Mouse (Mus musculus) right cerebral cortex, adult 18-20 months (tissue): Measurements from ENCODE around the gene Rpl36a-ps1.
A peak's percentile ranks its signal among the peaks of the same experiment; 100 is the strongest.
"Not testable (repeated sequence)": the region's sequence is repeated elsewhere in the genome, so short reads cannot be mapped to it uniquely, and the experiment has no call there.

Experiments used
- DNase-seq: peaks from one replicate; pipeline ENCODE4 v3.0.0; 2022; ENCODE audit warnings: mixed read lengths

Gene Rpl36a-ps1

DNA sequence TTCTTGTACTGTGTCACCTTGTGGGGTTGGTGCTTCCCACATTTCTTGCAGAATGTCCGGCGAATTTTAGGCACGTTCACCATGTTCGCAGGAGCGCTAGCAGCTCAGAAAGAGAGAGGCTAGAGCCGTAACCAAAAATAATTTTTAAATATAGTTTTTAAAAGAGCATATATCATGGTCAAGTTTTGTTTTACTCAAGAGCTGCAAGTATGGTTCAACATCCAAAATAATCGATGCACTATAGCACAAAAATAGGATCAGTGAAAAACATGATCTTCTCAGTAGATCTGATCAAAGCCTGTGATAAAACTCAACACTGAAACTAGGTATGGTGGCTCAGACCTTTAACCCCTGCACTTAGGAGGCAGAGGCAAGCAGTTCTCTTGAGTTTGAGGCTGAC is at the start of gene Rpl36a-ps1:
Gene Rpl36a-ps1 (minus strand): TSS at position 101 of the 400 bp plus-strand sequence.
- no peak for DNase-seq

DNA sequence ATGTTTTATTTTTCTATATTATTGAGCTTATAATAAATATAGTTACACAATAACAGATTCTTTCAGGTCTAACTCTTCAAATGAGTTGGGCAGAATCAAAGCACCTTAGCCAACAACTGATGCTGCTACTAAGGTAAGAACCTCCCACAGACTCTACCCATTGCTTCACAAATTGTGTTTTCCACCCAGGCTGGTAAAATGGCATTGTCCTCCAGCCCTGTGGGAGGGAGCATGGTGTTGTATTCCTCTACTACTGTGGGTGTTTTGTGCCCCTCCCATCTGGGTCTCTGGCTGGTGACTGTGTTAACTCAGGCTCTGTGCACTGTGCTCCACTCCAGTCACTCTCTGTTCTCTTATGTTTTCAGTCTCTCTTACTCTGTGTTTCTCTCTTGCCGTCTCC is 49.4 kb upstream of the Rpl36a-ps1 start:
- DNase-seq, result no peak

DNA sequence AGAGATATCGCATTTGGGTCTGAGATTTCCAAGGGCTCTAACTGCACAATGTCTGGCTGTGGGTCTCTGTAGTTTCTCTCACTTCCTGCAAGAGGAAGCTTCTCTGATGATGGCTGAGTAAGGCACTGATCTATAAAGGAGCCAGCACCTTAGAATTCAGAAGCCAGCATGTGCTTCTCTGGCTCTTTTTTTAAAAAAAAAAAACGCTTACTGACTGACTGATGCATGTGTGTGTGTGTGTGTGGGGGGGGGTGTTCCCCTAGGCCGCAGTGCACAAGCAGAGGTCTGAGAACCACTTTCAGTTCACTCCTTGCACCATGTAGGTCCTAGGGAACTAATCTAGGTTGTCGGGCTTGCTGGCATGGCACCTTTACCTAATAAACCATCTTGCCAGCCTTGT is 47.3 kb upstream of the Rpl36a-ps1 start:
- DNase-seq, result no peak

DNA sequence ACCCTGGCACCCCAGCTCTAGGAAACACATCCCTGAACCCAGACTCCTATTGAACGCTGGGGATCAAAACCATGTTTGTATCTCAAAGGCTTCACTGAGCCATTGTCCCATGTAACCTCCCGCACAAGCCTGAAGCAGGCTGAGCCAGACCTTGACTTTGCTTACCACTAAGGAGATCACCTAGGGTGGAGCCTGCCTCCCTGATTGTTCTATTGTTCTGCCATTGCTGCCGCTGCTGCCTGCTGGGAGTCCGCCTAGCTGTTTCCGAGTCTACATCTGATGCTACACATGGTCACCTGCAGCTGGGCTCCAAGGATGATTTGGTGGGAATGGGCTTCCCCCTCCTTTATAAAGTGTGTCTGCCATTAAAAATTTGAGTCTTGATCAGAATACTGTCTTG is 45.2 kb upstream of the Rpl36a-ps1 start:
- DNase-seq, result not testable (repeated sequence)

DNA sequence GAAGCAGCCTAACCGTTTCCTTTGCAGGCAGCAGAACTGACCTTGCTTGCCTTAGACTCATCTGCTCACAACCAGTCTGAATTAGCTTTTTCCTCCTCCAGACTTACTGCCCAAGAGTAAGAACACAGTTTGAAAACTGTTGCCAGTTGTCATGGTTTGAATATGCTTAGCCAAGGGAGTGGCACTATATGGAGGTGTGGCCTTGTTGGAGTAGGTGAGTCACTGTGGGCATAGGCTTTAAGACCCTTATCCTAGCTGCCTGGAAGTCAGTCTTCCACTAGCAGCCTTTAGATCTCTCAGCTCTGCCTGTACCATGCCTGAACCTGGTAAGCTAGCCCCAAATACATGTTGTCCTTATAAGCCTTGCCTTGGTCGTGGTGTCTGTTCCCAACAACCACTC is 43.6 kb upstream of the Rpl36a-ps1 start:
- no peak for DNase-seq

DNA sequence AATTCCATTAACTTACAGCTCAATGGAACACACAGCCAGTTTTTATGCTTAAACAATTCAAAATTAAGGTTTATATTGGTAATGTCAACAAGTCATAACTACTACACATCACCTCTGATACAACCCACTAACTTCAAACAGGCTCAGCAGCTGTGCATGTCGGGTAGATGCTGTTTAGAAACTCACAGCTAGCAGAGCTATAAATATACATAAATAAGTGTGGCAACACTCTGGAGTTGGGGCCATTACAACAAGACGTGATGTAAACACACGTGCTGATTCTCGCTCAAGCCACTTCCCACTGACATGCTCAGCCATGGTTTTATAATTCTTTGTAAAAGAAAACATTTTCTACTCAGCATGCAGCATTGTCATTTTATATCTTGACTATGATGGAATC is 41.9 kb upstream of the Rpl36a-ps1 start:
- DNase-seq, result no peak

DNA sequence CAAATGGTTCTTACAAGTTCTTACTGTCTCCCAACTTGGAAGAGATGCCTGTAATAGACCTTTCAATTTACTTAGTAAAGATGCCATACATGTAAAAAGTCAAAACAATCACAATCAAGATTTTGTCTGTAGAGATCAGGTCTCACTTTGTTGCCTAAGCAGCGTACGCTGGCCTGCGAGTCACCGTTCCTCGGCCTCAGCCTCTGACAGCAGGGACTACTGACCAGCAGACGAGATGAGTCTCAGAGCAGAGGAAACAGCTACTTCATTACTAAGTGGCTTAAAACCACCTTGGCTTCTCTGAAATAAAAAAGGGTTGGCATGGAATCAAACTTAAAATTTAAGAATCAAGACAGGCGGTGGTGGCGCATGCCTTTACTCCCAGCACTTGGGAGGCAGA is 40.7 kb upstream of the Rpl36a-ps1 start:
- DNase-seq, result not testable (repeated sequence)

DNA sequence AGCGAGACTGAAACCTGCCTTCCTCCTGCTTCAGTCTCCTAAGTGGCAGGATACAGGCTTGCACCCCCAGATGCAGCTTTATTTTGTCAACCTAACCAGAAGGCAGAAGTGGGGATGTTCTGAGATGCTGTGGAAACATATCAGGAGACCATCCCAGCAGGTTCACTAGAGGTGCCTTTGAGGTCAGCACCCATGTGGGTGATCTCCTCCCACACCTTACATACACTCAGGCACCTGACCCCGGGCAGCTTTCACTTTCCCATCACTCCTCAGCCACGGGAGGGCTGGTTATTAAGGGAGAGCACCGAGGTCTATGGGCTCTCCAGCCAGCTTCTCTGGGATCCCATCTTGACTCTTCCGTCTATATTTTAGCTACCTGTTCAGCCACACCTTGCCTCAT is 38.5 kb upstream of the Rpl36a-ps1 start:
- no peak for DNase-seq

DNA sequence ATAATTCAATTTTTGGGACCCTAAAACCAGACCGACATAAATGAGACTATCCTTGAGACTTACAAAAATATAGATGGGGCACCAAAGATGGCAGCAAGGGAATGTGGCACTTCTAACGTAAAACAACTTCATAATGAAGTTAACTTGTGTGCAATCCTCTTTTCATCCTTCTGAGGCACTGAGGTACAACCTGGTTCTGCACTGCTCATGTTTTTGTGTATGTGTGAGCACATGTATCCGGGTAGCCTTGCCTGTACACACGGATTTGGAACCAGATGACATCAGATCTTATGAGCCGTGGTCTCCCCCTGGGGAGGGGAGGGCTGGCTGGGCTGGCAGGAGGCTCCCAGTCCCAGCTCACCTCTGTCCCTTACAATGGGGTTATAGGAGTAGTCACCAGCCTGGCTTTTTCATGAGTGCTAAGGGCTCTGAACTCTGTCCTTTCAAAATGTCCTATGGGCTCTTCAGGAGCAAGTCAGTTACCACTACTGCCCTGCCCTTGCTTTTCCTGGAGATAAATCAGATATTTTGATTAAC is 37.3 kb upstream of the Rpl36a-ps1 start:
- no peak for DNase-seq

DNA sequence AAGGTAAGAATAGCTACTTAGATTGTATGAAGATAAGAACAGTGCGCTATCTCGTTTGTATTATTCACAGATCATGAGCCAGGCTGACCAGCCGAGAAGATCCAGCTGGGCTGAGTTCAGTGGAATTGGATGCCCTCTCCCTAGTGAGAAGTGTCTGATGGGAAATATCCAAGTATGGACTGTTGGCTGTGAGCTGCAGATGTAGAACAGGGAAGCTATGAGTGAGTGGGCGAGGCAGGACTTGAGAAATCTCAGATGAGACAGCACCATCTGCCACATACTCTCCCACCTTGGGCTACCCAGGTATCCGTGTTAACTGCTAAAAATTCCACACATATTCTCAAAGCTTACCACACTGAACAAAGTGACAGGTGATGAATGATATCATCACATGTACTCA is 35.9 kb upstream of the Rpl36a-ps1 start:
- peak; percentile 29 for DNase-seq

DNA sequence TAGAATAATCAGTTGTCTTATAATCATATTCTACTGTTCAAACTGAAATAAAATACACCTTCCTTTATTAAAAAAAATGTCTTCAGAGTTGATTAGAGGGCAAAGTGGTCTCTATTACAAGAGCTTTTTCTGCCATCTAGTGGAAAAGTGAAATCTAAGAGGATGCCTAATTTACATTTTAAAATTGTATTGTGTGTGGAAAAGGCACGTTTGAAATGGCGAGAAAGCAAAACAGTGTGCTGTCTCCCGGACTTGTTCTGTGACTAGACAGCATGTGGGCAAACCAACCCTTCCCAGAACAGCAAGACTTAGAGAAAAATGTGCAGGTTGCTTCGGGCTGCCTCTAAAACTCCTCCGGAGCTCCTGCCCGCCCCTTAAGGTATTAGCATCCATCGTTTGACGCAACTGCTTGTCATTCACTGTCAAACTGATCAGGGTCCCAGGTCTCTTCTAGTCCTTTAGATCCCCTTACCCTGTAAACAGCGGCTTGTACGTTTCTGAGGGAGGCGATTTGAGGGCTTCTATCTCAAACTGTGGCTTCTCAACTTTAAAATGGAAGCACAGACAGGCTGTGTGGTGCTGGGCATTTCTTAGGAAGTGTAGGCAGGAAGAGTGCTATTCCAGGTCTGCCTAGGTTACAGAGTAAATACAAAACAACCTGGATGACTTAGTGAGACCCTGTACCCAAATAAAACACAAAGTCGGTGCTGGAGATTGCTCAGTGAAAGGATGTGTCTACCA is 28.4 kb upstream of the Rpl36a-ps1 start:
- no peak for DNase-seq

DNA sequence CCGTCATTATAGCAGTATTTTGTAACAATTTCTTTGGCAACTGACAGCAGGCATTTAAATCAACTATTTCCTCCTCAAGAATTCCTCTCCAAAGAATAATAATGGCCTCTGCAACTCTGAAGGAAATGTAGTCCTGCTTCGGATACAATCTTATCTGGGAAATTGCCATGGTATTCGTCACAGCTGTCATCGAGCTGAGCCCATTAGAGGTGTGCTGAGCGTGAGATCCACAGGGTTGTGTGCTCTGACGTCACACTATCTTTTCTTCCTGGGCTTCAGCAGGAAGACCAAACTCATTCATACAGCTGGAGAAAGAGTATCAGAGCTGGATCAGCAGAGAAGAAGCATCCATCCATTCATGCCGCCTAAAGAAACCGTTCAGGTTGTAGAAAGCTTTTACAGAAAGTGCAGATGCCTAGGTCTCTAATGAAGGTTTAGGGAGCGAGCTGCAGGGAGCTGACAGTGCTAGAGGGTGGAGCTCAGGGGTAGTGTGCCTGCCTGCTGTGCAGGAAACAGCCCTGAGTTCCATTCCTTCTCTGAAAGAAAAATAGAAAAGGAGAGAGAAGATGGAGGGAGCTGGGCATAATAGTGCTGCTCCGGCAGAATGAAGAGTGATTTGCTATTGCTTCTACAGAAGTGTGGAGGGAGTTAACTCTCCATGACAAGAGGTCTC is 25.2 kb upstream of the Rpl36a-ps1 start:
- DNase-seq, result no peak

DNA sequence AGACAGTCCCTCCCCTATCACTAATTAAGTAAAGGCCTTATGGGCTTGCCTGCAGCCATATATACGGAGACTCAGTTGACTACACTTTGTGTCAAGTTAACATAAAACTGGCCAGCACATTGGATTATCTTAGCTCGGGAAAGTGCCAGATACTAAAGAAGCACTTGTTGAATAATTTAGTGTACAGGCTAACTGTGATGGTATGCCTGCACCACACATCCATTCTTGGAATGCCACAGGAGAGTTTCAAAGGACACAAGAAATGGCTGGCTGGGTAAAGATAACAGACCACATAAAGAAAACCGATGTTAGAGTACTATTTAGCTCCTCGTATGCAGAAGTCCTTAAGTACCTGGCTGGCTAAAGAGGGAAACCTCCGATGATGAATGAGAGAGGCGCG is 24.6 kb upstream of the Rpl36a-ps1 start:
- no peak for DNase-seq

DNA sequence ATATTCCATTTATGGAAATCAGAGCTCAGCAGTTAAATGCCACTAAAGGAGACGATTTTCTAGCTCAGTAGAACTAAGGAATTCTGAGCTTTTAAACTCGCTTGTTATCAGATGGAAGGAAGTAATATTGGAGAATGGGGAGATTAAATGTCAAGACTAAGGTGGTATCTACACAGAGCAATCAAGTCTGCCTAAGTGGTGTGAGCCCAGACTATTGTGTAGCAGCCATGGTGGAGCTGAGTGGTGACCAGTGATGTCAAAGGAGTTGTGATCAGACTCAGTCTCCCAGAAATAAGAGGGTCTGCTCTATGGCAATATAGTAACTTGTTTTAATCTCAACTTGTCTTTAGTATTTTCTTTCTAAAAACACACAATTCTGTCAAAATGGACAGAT is 16.8 kb upstream of the Rpl36a-ps1 start:
- no peak for DNase-seq

DNA sequence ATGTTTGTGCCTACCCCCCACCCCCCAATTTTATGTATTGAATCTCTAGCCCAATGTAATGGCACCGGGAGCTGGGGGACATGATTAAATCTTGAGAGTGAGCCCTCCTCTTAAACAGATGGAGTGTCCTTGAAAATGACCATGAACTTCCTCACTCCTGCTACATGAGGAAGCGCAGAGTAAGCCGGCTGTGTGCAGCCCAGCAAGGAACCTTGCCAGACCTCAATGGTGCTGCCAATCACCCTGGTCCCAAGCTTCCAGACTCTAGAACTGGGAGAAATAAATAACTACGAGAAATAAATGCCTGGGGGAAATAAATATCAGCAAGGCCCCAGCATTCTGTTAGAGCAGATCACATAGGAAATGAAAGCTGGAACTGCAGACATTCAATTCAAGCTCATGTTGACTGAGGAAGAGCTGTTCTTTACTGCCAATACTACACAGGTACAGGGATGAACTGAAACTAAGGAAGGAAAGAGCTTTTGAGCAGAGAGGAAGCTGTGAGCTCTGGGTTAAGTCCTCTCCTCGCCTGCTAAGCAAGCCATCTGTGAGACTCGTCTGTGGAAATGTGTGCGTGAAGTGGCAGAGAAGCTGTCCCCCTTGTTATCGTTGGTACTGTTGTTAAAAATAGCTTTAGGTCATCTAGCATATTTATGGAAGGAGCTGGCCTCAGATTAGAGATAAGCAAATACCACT is 16.3 kb upstream of the Rpl36a-ps1 start:
- DNase-seq, result no peak

DNA sequence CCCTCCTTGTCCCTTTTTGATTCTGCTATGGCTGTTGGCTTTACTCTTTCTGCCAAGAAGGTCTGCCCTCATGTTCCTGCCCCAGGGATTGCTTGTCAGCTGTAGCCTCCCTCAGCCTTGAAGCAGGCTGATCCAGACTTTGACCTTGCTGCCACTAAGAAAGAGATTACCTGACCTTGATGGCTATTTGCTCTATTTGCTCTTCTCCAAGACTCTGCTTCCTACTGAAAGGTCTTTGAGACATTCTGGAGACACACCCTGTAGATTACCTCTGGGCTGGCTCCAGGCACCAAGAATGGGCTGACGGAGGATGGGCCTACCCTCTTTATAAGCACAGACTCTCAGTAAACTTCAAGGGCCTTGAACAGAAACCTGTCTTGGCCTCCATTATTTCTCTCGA is 1.6 kb downstream of the Rpl36a-ps1 start:
- DNase-seq, result no peak

DNA sequence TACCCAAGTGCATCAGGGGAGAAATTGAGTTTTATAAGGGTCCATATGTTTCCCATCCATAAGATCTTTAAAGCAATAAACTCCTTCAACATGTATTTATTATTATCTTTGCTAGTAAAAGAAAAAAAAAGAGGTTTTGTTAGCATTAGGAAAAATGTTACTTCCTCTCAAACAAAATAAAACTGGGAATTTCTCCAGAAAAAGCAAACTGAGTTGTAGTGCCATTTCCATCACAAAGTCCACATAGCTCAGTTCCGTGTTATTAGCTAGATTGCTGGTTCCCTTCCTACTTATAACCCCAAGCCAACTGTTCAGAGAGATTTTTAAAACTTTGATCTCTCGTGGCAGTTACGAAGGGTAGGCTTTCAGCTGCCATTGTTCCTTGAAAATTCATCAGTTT is 3.5 kb downstream of the Rpl36a-ps1 start:
- DNase-seq, result no peak

DNA sequence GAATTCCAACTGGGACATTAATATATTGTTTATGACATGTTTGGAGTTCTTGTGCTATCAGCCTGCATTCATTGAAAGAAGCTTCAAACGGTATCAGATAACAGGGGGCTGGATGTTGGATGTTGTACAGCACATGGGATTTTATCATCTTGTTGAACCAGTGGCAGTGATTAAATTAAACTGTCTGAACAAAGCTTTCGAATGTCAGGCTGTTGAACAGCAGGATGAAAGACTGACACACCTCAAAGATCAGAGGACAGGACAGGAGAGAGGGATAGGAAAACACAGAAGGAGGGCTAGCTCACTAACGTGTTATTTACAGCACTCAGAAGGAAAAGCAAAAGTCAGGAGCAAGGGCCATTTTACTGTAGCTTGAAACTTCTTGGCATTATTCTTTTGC is 4.3 kb downstream of the Rpl36a-ps1 start:
- no peak for DNase-seq

DNA sequence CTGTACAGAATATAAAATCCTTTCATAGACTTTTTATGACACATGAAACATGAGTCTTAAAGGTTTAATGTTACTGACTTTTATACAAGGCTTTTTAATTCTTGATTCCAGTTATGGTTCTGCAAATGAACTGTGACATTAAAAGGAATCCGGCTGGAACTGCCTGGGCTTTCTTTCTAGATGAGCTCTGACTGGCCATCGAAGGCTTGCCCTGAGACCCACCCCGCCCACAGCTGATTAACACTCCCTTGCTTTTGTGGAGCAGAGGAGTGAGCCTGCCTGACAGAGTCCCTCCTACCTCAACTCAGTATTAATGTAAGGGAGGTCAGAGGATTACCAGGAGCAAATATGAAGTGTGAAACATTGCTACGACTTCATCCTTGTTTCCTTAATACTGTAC is 22.2 kb downstream of the Rpl36a-ps1 start:
- no peak for DNase-seq

DNA sequence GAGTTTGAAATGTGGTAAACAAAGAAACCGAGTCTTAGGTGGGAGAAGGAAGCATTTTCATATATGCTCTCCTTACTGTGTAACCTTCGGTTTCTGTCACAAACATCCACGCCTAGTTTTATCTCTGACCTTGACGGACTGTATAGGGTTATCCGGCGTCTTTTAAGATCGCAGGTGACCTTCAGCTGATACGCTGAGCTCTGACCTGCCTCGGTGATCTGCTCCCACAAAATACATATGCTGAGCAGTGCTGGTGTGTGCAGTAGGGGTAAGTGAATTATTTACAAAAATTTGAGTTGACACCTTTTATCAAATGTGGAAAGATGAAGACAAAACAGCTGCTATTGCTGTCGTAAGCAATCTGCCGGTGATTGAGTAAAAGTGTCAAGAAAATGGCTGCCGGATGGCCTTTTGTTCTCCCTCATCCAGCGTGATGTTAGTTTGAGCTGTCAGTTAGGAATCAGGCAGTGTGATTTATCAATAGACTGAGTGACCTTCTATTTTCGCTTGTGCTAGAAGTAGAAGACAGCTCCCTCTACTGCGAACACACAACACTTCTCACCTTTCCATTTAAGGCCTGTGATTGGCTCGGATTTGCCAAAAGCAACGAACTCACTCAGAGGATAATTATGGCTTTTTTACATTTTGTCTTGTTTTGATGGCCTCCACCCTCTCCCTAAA is 35.0 kb downstream of the Rpl36a-ps1 start:
- DNase-seq, result no peak

DNA sequence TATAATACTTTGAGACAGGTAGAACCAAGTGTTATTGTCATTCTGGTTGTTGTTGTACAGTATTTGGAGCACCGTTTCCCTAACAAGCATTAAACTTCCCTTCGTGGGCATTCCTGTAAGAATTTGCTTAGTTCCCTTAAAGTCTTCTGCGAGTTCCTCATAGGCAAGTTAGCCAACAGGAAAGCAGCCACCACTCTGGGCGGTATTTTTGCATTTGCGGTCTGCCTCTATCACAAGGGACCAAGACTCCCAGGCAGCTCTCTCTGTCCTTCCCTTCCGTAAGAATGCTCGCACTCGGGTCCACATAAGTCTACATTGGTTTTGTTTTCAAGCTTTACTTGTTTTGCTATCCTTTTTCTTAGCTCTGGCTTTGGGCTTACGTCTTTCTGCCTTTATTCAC is 37.3 kb downstream of the Rpl36a-ps1 start:
- no peak for DNase-seq

DNA sequence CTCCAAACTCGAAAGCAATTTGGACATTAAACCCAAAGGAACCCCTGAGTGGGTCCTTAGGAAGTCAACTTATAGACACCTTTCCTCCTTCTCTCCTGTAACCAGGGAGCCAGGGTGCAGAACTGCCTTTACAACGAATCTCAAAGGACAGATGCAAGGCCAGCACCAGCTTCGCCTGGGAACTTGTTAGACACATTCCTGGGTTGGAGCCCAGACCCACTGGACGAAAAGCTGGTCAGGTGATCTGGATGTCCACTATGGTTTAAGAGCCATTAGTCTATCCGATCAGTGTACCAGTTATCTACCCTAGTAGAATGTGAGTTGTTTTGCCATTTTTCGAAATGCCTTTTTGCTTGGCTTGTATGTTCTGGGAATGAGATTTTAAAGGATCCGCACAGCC is 41.7 kb downstream of the Rpl36a-ps1 start:
- no peak for DNase-seq

DNA sequence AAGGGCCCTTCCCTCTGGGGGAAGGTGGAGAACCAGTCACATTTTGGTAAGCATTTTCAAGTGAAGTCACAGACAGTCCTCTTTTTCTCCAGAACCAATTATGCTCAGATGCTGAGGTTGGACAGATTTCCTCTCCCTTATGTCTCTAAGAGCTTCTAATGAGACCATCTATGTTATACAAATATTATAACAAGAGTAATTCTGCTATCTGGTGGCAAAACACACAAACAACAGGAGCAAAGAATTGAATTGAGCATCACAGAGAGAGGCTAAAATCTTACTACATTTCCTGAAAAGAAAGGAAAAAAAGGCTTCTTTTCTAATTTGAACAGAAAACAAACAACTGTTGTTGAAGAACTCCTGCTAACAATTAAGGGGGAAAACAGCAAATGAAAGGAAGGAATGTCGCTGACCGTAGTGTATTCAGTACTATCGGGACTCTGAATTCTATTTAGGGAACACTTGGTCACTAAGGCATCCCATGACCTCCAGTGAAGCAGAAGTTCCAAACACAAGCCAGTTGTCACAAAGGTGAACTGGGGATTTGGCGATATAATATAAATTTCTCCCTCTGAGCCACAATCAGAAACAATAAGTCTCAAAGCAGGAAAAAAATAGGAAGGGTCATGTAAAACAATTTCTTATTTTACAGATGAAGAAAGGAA is 42.4 kb downstream of the Rpl36a-ps1 start:
- DNase-seq, result no peak
